Mouse (Mus musculus): ENCODE measurements around the gene Phf23. TPM values are rescaled to one million over a fixed set of nuclear protein-coding genes. Genes with fewer than 3 reads are reported as not detected.

Gene Phf23
- polyA plus RNA-seq, 1 experiment: 58.6 TPM

- H3ac ChIP-seq (ENCODE audit: control insufficient read depth, insufficient read length): no peak overlapping the region
- peaks cover 5% of the 10 kb centered on the region for H3K79me2 ChIP-seq (ENCODE audit: control insufficient read depth, insufficient read depth)
- TF ChIP-seq E2F4 (IDR thresholded peaks at IDR 0.05; ENCODE audit: insufficient read depth): no peak
- no peak for TF ChIP-seq REST (IDR thresholded peaks at IDR 0.05; ENCODE audit: insufficient read depth, insufficient read length)
- TF ChIP-seq TCF12 (IDR thresholded peaks at IDR 0.05; ENCODE audit: insufficient read depth, poor library complexity, severe bottlenecking): no peak
- TF ChIP-seq MAX (IDR thresholded peaks at IDR 0.05; ENCODE audit: low read depth): no peak
- no peak for TF ChIP-seq POLR2AphosphoS2 (IDR thresholded peaks at IDR 0.05; ENCODE audit: insufficient read length, low read depth)
- TF ChIP-seq USF1 (IDR thresholded peaks at IDR 0.05; ENCODE audit: low read depth): no peak
- no peak for TF ChIP-seq MYOG (IDR thresholded peaks at IDR 0.05; ENCODE audit: control insufficient read depth in 1 of 3, insufficient read depth in 1 of 3, insufficient read length in 2 of 3, low read depth in 2 of 3)
- no peak for TF ChIP-seq CEBPB (IDR thresholded peaks at IDR 0.05; ENCODE audit: insufficient read depth, poor library complexity, severe bottlenecking)
- TF ChIP-seq TCF3 (IDR thresholded peaks at IDR 0.05; ENCODE audit: insufficient read length, low read depth): no peak
- no peak for TF ChIP-seq MYOD1 (IDR thresholded peaks at IDR 0.05; ENCODE audit: control insufficient read depth in 1 of 3, insufficient read length in 2 of 3, low read depth in 2 of 3)
- TF ChIP-seq SRF (IDR thresholded peaks at IDR 0.05; ENCODE audit: control insufficient read depth, insufficient read length, low read depth): no peak
- TF ChIP-seq POLR2A (IDR thresholded peaks at IDR 0.05; ENCODE audit: insufficient read length, low read depth): no peak
- H3K4me2 ChIP-seq (ENCODE audit: low read depth): no peak overlapping the region
- H3K4me3 ChIP-seq: no peak overlapping the region
- no peaks in the 10 kb centered on the region for H3K27me3 ChIP-seq (ENCODE audit: control insufficient read depth, insufficient read depth, insufficient read length)
- H3K36me3 ChIP-seq (ENCODE audit: control insufficient read depth, insufficient read depth): peaks cover 26% of the 10 kb centered on the region
Measured at GRCm38 (mm10) chr11:70031321-70031670, 35.7 kb downstream of the Phf23 start.

GRCm38 (mm10) chr11:70038174-70038573 lies 42.6 kb downstream of the Phf23 start:
- H3K4me2 ChIP-seq (ENCODE audit: low read depth): no peak overlapping the region
- H3K27me3 ChIP-seq (ENCODE audit: control insufficient read depth, insufficient read depth, insufficient read length): no peaks in the 10 kb centered on the region
- peaks cover 18% of the 10 kb centered on the region for H3K36me3 ChIP-seq (ENCODE audit: control insufficient read depth, insufficient read depth)
- no peak overlapping the region for H3ac ChIP-seq (ENCODE audit: control insufficient read depth, insufficient read length)
- no peak for TF ChIP-seq E2F4 (IDR thresholded peaks at IDR 0.05; ENCODE audit: insufficient read depth)
- no peak for TF ChIP-seq USF1 (IDR thresholded peaks at IDR 0.05; ENCODE audit: low read depth)
- no peak for TF ChIP-seq POLR2AphosphoS2 (IDR thresholded peaks at IDR 0.05; ENCODE audit: insufficient read length, low read depth)
- TF ChIP-seq POLR2A (IDR thresholded peaks at IDR 0.05; ENCODE audit: insufficient read length, low read depth): no peak
- TF ChIP-seq SRF (IDR thresholded peaks at IDR 0.05; ENCODE audit: control insufficient read depth, insufficient read length, low read depth): no peak
- TF ChIP-seq TCF12 (IDR thresholded peaks at IDR 0.05; ENCODE audit: insufficient read depth, poor library complexity, severe bottlenecking): no peak
- TF ChIP-seq MYOD1 (IDR thresholded peaks at IDR 0.05; ENCODE audit: control insufficient read depth in 1 of 3, insufficient read length in 2 of 3, low read depth in 2 of 3): no peak
- no peak for TF ChIP-seq CEBPB (IDR thresholded peaks at IDR 0.05; ENCODE audit: insufficient read depth, poor library complexity, severe bottlenecking)
- TF ChIP-seq MAX (IDR thresholded peaks at IDR 0.05; ENCODE audit: low read depth): no peak
- no peak for TF ChIP-seq MYOG (IDR thresholded peaks at IDR 0.05; ENCODE audit: control insufficient read depth in 1 of 3, insufficient read depth in 1 of 3, insufficient read length in 2 of 3, low read depth in 2 of 3)
- TF ChIP-seq REST (IDR thresholded peaks at IDR 0.05; ENCODE audit: insufficient read depth, insufficient read length): no peak
- no peak for TF ChIP-seq TCF3 (IDR thresholded peaks at IDR 0.05; ENCODE audit: insufficient read length, low read depth)
- H3K4me3 ChIP-seq: no peak overlapping the region
- H3K79me2 ChIP-seq (ENCODE audit: control insufficient read depth, insufficient read depth): no peaks in the 10 kb centered on the region

DNA sequence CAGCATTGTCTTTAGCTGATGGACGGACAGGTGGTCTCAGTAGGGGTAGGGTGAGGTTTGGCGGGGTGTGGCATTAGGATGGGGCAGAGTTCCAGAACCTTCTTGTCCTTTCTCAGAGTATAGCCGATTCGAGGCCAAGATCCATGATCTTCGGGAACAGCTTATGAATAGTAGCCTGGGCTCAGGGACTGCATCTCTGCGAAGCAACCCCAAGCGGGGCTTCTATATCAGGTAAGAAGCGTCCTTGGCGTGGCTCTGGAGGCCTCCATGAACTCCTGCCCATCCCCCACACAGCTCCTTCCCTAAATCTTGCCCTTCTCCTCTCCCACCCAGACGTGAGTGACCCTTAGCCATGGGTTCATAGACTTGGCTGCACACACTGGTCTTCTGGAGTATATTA lies 44.1 kb downstream of the Phf23 start:
- Histone ChIP-seq H3K27me3 (ENCODE audit: control insufficient read depth, insufficient read depth, insufficient read length) (no peaks in the 10 kb centered on the region), H3K4me3 (no peak overlapping the region), H3K4me2 (ENCODE audit: low read depth) (no peak overlapping the region), H3K79me2 (ENCODE audit: control insufficient read depth, insufficient read depth) (no peaks in the 10 kb centered on the region), H3K36me3 (ENCODE audit: control insufficient read depth, insufficient read depth) (peaks cover 14% of the 10 kb centered on the region), H3ac (ENCODE audit: control insufficient read depth, insufficient read length) (no peak overlapping the region)
- TF ChIP-seq REST (IDR thresholded peaks at IDR 0.05; ENCODE audit: insufficient read depth, insufficient read length) (no peak), SRF (IDR thresholded peaks at IDR 0.05; ENCODE audit: control insufficient read depth, insufficient read length, low read depth) (no peak), MYOD1 (IDR thresholded peaks at IDR 0.05; ENCODE audit: control insufficient read depth in 1 of 3, insufficient read length in 2 of 3, low read depth in 2 of 3) (no peak), CEBPB (IDR thresholded peaks at IDR 0.05; ENCODE audit: insufficient read depth, poor library complexity, severe bottlenecking) (no peak), MAX (IDR thresholded peaks at IDR 0.05; ENCODE audit: low read depth) (no peak), MYOG (IDR thresholded peaks at IDR 0.05; ENCODE audit: control insufficient read depth in 1 of 3, insufficient read depth in 1 of 3, insufficient read length in 2 of 3, low read depth in 2 of 3) (no peak), E2F4 (IDR thresholded peaks at IDR 0.05; ENCODE audit: insufficient read depth) (no peak), USF1 (IDR thresholded peaks at IDR 0.05; ENCODE audit: low read depth) (no peak), TCF12 (IDR thresholded peaks at IDR 0.05; ENCODE audit: insufficient read depth, poor library complexity, severe bottlenecking) (no peak), POLR2AphosphoS2 (IDR thresholded peaks at IDR 0.05; ENCODE audit: insufficient read length, low read depth) (no peak), TCF3 (IDR thresholded peaks at IDR 0.05; ENCODE audit: insufficient read length, low read depth) (no peak)

GRCm38 (mm10) chr11:70040184-70040583 lies 44.6 kb downstream of the Phf23 start:
- Histone ChIP-seq H3K27me3 (ENCODE audit: control insufficient read depth, insufficient read depth, insufficient read length) (no peaks in the 10 kb centered on the region), H3K36me3 (ENCODE audit: control insufficient read depth, insufficient read depth) (peaks cover 10% of the 10 kb centered on the region)

More at GRCm38 (mm10) chr11:70040184-70040583, 44.6 kb downstream of the Phf23 start:
- Histone ChIP-seq H3ac (ENCODE audit: control insufficient read depth, insufficient read length) (no peak overlapping the region), H3K4me2 (ENCODE audit: low read depth) (no peak overlapping the region), H3K4me3 (no peak overlapping the region), H3K79me2 (ENCODE audit: control insufficient read depth, insufficient read depth) (no peaks in the 10 kb centered on the region)
- TF ChIP-seq POLR2A (IDR thresholded peaks at IDR 0.05; ENCODE audit: insufficient read length, low read depth): no peak
- no peak for TF ChIP-seq TCF12 (IDR thresholded peaks at IDR 0.05; ENCODE audit: insufficient read depth, poor library complexity, severe bottlenecking)
- no peak for TF ChIP-seq SRF (IDR thresholded peaks at IDR 0.05; ENCODE audit: control insufficient read depth, insufficient read length, low read depth)
- TF ChIP-seq USF1 (IDR thresholded peaks at IDR 0.05; ENCODE audit: low read depth): no peak
- no peak for TF ChIP-seq E2F4 (IDR thresholded peaks at IDR 0.05; ENCODE audit: insufficient read depth)
- no peak for TF ChIP-seq POLR2AphosphoS2 (IDR thresholded peaks at IDR 0.05; ENCODE audit: insufficient read length, low read depth)
- TF ChIP-seq MAX (IDR thresholded peaks at IDR 0.05; ENCODE audit: low read depth): no peak
- no peak for TF ChIP-seq MYOG (IDR thresholded peaks at IDR 0.05; ENCODE audit: control insufficient read depth in 1 of 3, insufficient read depth in 1 of 3, insufficient read length in 2 of 3, low read depth in 2 of 3)
- TF ChIP-seq REST (IDR thresholded peaks at IDR 0.05; ENCODE audit: insufficient read depth, insufficient read length): no peak
- TF ChIP-seq MYOD1 (IDR thresholded peaks at IDR 0.05; ENCODE audit: control insufficient read depth in 1 of 3, insufficient read length in 2 of 3, low read depth in 2 of 3): no peak
